Comparison of ENCODE assay signal across 36 mouse cellular contexts in the genomic region with DNA sequence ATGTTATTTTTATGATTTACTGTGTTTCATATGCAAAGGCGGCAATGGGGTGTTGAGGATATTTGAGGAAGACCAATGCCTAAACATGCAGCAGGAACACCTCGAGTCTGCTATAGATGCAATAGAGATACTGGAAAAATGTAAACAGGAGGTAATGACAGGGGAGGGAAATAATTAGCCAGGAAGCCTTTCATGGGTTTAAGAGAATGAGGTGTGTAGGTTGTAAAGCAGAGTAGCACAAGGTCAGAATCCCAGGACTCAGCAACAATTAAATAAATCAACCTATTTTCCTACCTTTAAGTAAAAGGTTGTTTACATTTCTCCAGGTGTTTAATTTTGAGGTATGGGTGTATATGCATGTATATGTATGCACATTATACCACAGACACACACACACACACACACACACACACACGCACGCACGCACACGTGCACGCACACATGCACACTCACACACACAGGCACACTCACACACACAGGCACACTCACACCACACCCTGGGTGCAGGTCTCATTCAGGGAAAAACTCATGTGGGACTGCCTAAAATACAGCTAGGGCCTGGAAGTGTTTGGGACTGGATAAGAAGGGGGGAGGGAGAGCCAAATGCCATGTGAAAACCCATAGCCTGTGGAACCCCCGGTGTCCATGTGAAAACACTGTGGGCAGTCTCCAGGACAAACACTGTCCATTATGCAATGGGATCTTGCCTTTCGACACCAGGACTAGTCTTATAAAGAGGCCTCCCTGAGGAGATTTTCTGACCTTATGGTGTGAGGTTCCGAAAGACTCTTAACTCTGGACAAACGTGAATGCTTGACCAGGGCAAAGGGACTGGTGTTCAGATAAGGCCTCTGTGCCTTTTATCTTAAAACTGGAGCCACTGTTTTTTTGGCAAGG. TPM values are rescaled to one million over a fixed set of nuclear protein-coding genes. Genes with fewer than 3 reads are reported as not detected.
DNase-seq lines count a peak whose midpoint lies in the region; ATAC-seq and TF ChIP-seq lines count a peak whose summit lies in the region.
"Had no signal": no experiment of that assay in that cellular context is flagged by ENCODE, and none has a peak within 500 bp of the region (broad histone marks: within the 10 kb centered on the region; RNA-seq: fewer than 3 reads in every experiment).

No protein-coding gene starts in this region.

- H3K27me3 ChIP-seq in lung, postnatal 0 days (replicated peaks; ENCODE audit: insufficient read depth, low read length), result no peaks in the 10 kb centered on the region
- H3K27me3 ChIP-seq in intestine, postnatal 0 days (replicated peaks; ENCODE audit: control insufficient read depth, insufficient read depth, low read length), result no peaks in the 10 kb centered on the region
- H3K27me3 ChIP-seq in forebrain, embryonic 11.5 days (ENCODE audit: control insufficient read depth, insufficient read depth, low read length), result no peaks in the 10 kb centered on the region
- no peaks in the 10 kb centered on the region for H3K27me3 ChIP-seq in kidney, adult 2 months (replicated peaks; ENCODE audit: control insufficient read depth, insufficient read depth, low read length)
- H3K27me3 ChIP-seq: hindbrain, embryonic 13.5 days; limb, embryonic 15.5 days; neural tube, embryonic 12.5 days had no signal

- no peak overlapping the region for H3K4me2 ChIP-seq in lung, postnatal 0 days (replicated peaks; ENCODE audit: low read depth, low read length)
- no peak overlapping the region for H3K4me2 ChIP-seq in intestine, postnatal 0 days (replicated peaks; ENCODE audit: low read depth)
- H3K4me2 ChIP-seq in forebrain, embryonic 11.5 days (ENCODE audit: low read depth, low read length, severe bottlenecking), result no peak overlapping the region
- H3K4me2 ChIP-seq: heart, embryonic 11.5 days; hindbrain, embryonic 13.5 days; limb, embryonic 15.5 days; lung, embryonic 14.5 days; midbrain, embryonic 12.5 days; neural tube, embryonic 12.5 days had no signal

- H3K4me3 ChIP-seq in lung, postnatal 0 days (ENCODE audit: low read depth, low read length), result no peak overlapping the region
- no peak overlapping the region for H3K4me3 ChIP-seq in intestine, postnatal 0 days (ENCODE audit: low read depth, low read length)
- no peak overlapping the region for H3K4me3 ChIP-seq in forebrain, embryonic 11.5 days (ENCODE audit: low read depth, low read length)
- no peak overlapping the region for H3K4me3 ChIP-seq in kidney, adult 2 months (ENCODE audit: insufficient read depth, low read depth, low read length)
- H3K4me3 ChIP-seq: hindbrain, embryonic 13.5 days; limb, embryonic 10.5 days; limb, embryonic 15.5 days; midbrain, embryonic 12.5 days; myocyte; neural tube, embryonic 12.5 days had no signal

- H3K4me1 ChIP-seq in lung, postnatal 0 days (ENCODE audit: insufficient read depth, low read depth, low read length), result peaks cover 4% of the 10 kb centered on the region; the same call in 1 of the 2 replicates
- H3K4me1 ChIP-seq in intestine, postnatal 0 days (replicated peaks; ENCODE audit: control insufficient read depth, insufficient read depth, low read length), result peaks cover 4% of the 10 kb centered on the region; the same call in 1 of the 2 replicates
- 0 out of 2 replicates have a peak, but pooled peaks cover 2% of the 10 kb centered on the region for H3K4me1 ChIP-seq in forebrain, embryonic 11.5 days (replicated peaks; ENCODE audit: control insufficient read depth, insufficient read depth, low read length)
- no peaks in the 10 kb centered on the region for H3K4me1 ChIP-seq in kidney, adult 2 months (ENCODE audit: control insufficient read depth, insufficient read depth, low read length)
- H3K4me1 ChIP-seq: hindbrain, embryonic 13.5 days; limb, embryonic 15.5 days; midbrain, embryonic 12.5 days; neural tube, embryonic 12.5 days had no signal

- TF ChIP-seq CTCF in lung, postnatal 0 days (IDR thresholded peaks at IDR 0.05), result no peak
- TF ChIP-seq CTCF in intestine, postnatal 0 days (IDR thresholded peaks at IDR 0.05; ENCODE audit: low read depth), result no peak
- TF ChIP-seq CTCF in kidney, adult 2 months (conservative IDR thresholded peaks at IDR 0.05; ENCODE audit: insufficient read depth, insufficient read length, low read depth, low read length), result no peak

- no peaks in the 10 kb centered on the region for H3K9me3 ChIP-seq in lung, postnatal 0 days (ENCODE audit: low read length)
- no peaks in the 10 kb centered on the region for H3K9me3 ChIP-seq in intestine, postnatal 0 days (ENCODE audit: control insufficient read depth)
- no peaks in the 10 kb centered on the region for H3K9me3 ChIP-seq in forebrain, embryonic 11.5 days (ENCODE audit: control insufficient read depth, low read length)
- H3K9me3 ChIP-seq: hindbrain, embryonic 13.5 days; limb, embryonic 10.5 days; limb, embryonic 15.5 days; midbrain, embryonic 12.5 days; neural tube, embryonic 12.5 days had no signal

- 63% methylated on average over 11 of the region's 11 CpGs for WGBS in lung, postnatal 0 days
- 42% methylated on average over 11 of the region's 11 CpGs for WGBS in intestine, postnatal 0 days
- WGBS in forebrain, embryonic 11.5 days, result 67% methylated on average over 11 of the region's 11 CpGs
- 81% methylated on average over 11 of the region's 11 CpGs for WGBS in kidney, adult 2 months

- no peaks in the 10 kb centered on the region for H3K36me3 ChIP-seq in lung, postnatal 0 days (ENCODE audit: insufficient read depth, low read length)
- H3K36me3 ChIP-seq in intestine, postnatal 0 days (ENCODE audit: control insufficient read depth, insufficient read depth), result no peaks in the 10 kb centered on the region
- H3K36me3 ChIP-seq in forebrain, embryonic 11.5 days (ENCODE audit: control insufficient read depth, insufficient read depth, low read length), result no peaks in the 10 kb centered on the region
- no peaks in the 10 kb centered on the region for H3K36me3 ChIP-seq in kidney, adult 2 months (ENCODE audit: control insufficient read depth, insufficient read depth, low read length)
- H3K36me3 ChIP-seq: hindbrain, embryonic 13.5 days; limb, embryonic 10.5 days; limb, embryonic 15.5 days; midbrain, embryonic 12.5 days; neural tube, embryonic 12.5 days had no signal

- no peak overlapping the region for H3K9ac ChIP-seq in lung, postnatal 0 days (replicated peaks; ENCODE audit: low read depth)
- no peak overlapping the region for H3K9ac ChIP-seq in intestine, postnatal 0 days (ENCODE audit: low read depth, low read length)
- no peak overlapping the region for H3K9ac ChIP-seq in forebrain, embryonic 11.5 days (ENCODE audit: low read length)
- H3K9ac ChIP-seq: hindbrain, embryonic 13.5 days; limb, embryonic 15.5 days; lung, embryonic 14.5 days; midbrain, embryonic 12.5 days; neural tube, embryonic 12.5 days had no signal

- ATAC-seq in lung, postnatal 0 days, result no peak
- ATAC-seq in intestine, postnatal 0 days, result peak; percentile 25; the same call in 1 of the 2 replicates
- no peak for ATAC-seq in forebrain, embryonic 11.5 days (replicated peaks; ENCODE audit: low FRiP score)
- ATAC-seq: forebrain, embryonic 14.5 days had no signal

- TF ChIP-seq EP300 in lung, postnatal 0 days (IDR thresholded peaks at IDR 0.05), result no peak

- peak; percentile 22 for DNase-seq in adrenal gland, postnatal 10 days
- DNase-seq in adrenal gland, postnatal 36 days, result no peak
- DNase-seq in lung, postnatal 0 days (ENCODE audit: low spot score), result peak; percentile 30
- no peak for DNase-seq in lung, postnatal 4 days
- DNase-seq in forebrain, embryonic 11.5 days (ENCODE audit: low spot score), result no peak
- DNase-seq in kidney, adult 2 months, result no peak
- DNase-seq: cerebellum, adult 11 months; cerebellum, adult 9-10 months; cerebellum, postnatal 36 days; gastrocnemius, postnatal 25 days; heart, adult 11 months; heart, postnatal 4 days; kidney, adult 8-10 months; layer of hippocampus, adult 9-11 months; lung, embryonic 14.5 days; thymus, postnatal 4 days had no signal

- no peak overlapping the region for H3K27ac ChIP-seq in lung, postnatal 0 days (ENCODE audit: low read length)
- no peak overlapping the region for H3K27ac ChIP-seq in intestine, postnatal 0 days (ENCODE audit: low read depth, low read length)
- H3K27ac ChIP-seq in forebrain, embryonic 11.5 days (ENCODE audit: low read depth, low read length), result no peak overlapping the region
- H3K27ac ChIP-seq in kidney, adult 2 months (ENCODE audit: insufficient read depth, low read depth, low read length), result no peak overlapping the region
- H3K27ac ChIP-seq: hindbrain, embryonic 13.5 days; kidney, postnatal 0 days; limb, embryonic 10.5 days; limb, embryonic 15.5 days; midbrain, embryonic 12.5 days; neural tube, embryonic 12.5 days had no signal

- TF ChIP-seq POLR2A in kidney, adult 2 months (IDR thresholded peaks at IDR 0.05; ENCODE audit: low read depth, low read length), result no peak

RNA-seq across cellular contexts. Expression of a gene that starts 5.5 kb away (rescaled TPM):
- total RNA-seq in adrenal gland, postnatal 10 days (2021), result not detected
- total RNA-seq in adrenal gland, postnatal 36 days (2021), result not detected
- polyA plus RNA-seq in lung, postnatal 0 days (2015; fragmentation: Nextera tagmentation; extraction: Ambion mirVana), result not detected in 2 replicates
- 0.24 TPM in 1 of 2 replicates, not detected in the other for polyA plus RNA-seq in intestine, postnatal 0 days (2015; fragmentation: Nextera tagmentation; extraction: Ambion mirVana)
- not detected in 2 replicates for polyA plus RNA-seq in forebrain, embryonic 11.5 days (2014; fragmentation: Nextera tagmentation; extraction: Ambion mirVana)
- not detected in 2 replicates for polyA plus RNA-seq in kidney, adult 2 months (2012; rRNA removed)
- total RNA-seq: gastrocnemius, adult 18-20 months; gastrocnemius, postnatal 25 days; heart, postnatal 4 days; left cerebral cortex, postnatal 10 days; megakaryocyte, adult 5-6 weeks; midbrain, postnatal 0 days had no signal
- polyA plus RNA-seq: embryonic facial prominence, embryonic 11.5 days; forebrain, embryonic 14.5 days; frontal cortex, adult 2 months; heart, embryonic 11.5 days; heart, postnatal 0 days; kidney, postnatal 0 days; limb, embryonic 10.5 days; limb, embryonic 15.5 days; lung, embryonic 14.5 days; midbrain, embryonic 12.5 days; myocyte; neural tube, embryonic 12.5 days; stomach, embryonic 14.5 days; testis, adult 2 months; thymus, postnatal 0 days had no signal

RNA-seq across cellular contexts. Expression of a gene that starts 43.3 kb away (rescaled TPM):
- total RNA-seq in adrenal gland, postnatal 10 days (2021), result 10 to 100 TPM; 67.7 to 78.5 TPM
- 100 to 1,000 TPM; 441 to 587 TPM for total RNA-seq in adrenal gland, postnatal 36 days (2021)
- 6.5 and 7.9 TPM in 2 replicates for polyA plus RNA-seq in lung, postnatal 0 days (2015; fragmentation: Nextera tagmentation; extraction: Ambion mirVana)
- polyA plus RNA-seq in intestine, postnatal 0 days (2015; fragmentation: Nextera tagmentation; extraction: Ambion mirVana), result 2.5 and 3.1 TPM in 2 replicates
- 32.1 and 37.2 TPM in 2 replicates for polyA plus RNA-seq in forebrain, embryonic 11.5 days (2014; fragmentation: Nextera tagmentation; extraction: Ambion mirVana)
- polyA plus RNA-seq in kidney, adult 2 months (2012; rRNA removed), result 38.5 and 41.9 TPM in 2 replicates

RNA-seq across cellular contexts. Expression of a gene that starts 43.4 kb away (rescaled TPM):
- total RNA-seq in adrenal gland, postnatal 10 days (2021), result 10 to 100 TPM; 12.3 to 15.1 TPM
- total RNA-seq in adrenal gland, postnatal 36 days (2021), result 10 to 100 TPM; 12.0 to 17.7 TPM
- polyA plus RNA-seq in lung, postnatal 0 days (2015; fragmentation: Nextera tagmentation; extraction: Ambion mirVana), result 14.9 and 15.0 TPM in 2 replicates
- polyA plus RNA-seq in intestine, postnatal 0 days (2015; fragmentation: Nextera tagmentation; extraction: Ambion mirVana), result 8.3 and 9.8 TPM in 2 replicates
- polyA plus RNA-seq in forebrain, embryonic 11.5 days (2014; fragmentation: Nextera tagmentation; extraction: Ambion mirVana), result 41.7 and 42.8 TPM in 2 replicates
- polyA plus RNA-seq in kidney, adult 2 months (2012; rRNA removed), result 5.2 and 5.6 TPM in 2 replicates

Comparison
In these comparisons a context has a peak if more than half of its experiments do, and no peak if none do; other contexts are left out.
1. DNase-seq: peak in adrenal gland, postnatal 10 days (single experiment) and lung, postnatal 0 days (single experiment); none in adrenal gland, postnatal 36 days (0 of 2), lung, postnatal 4 days (0 of 2), forebrain, embryonic 11.5 days (single experiment) and kidney, adult 2 months (single experiment).